Mouse (Mus musculus): ENCODE measurements around the gene Allc.

Gene Allc

GRCm38 (mm10) chr12:28582423-28582822 lies at the start of gene Allc:
Gene Allc, minus strand, starts transcription at chr12:28582523.
- no peak for DNase-seq (ENCODE audit: low read depth, low spot score)

- DNase-seq (ENCODE audit: low read depth, low spot score) = no peak
Observed at GRCm38 (mm10) chr12:28628436-28628835, 46.1 kb upstream of the Allc start.

GRCm38 (mm10) chr12:28627092-28627491 lies 44.8 kb upstream of the Allc start:
- DNase-seq (ENCODE audit: low read depth, low spot score) = no peak

GRCm38 (mm10) chr12:28625407-28625806 lies 43.1 kb upstream of the Allc start:
- no peak for DNase-seq (ENCODE audit: low read depth, low spot score)

- no peak for DNase-seq (ENCODE audit: low read depth, low spot score)
Observed at GRCm38 (mm10) chr12:28624251-28624650, 41.9 kb upstream of the Allc start.

- no peak for DNase-seq (ENCODE audit: low read depth, low spot score)
Observed at GRCm38 (mm10) chr12:28623195-28623594, 40.9 kb upstream of the Allc start, which contains the start of gene Colec11. Gene Colec11, minus strand, starts transcription at chr12:28623377.

GRCm38 (mm10) chr12:28622641-28623040 lies 40.3 kb upstream of the Allc start:
- no peak for DNase-seq (ENCODE audit: low read depth, low spot score)

GRCm38 (mm10) chr12:28622167-28622532 lies 39.8 kb upstream of the Allc start:
- DNase-seq (ENCODE audit: low read depth, low spot score) = no peak

- no peak for DNase-seq (ENCODE audit: low read depth, low spot score)
Observed at GRCm38 (mm10) chr12:28621451-28622166, 39.3 kb upstream of the Allc start.

GRCm38 (mm10) chr12:28617297-28617696 lies 35.0 kb upstream of the Allc start:
- DNase-seq (ENCODE audit: low read depth, low spot score) = no peak

GRCm38 (mm10) chr12:28614401-28614800 lies 32.1 kb upstream of the Allc start:
- no peak for DNase-seq (ENCODE audit: low read depth, low spot score)

- no peak for DNase-seq (ENCODE audit: low read depth, low spot score)
Observed at GRCm38 (mm10) chr12:28612391-28612790, 30.1 kb upstream of the Allc start.

- DNase-seq (ENCODE audit: low read depth, low spot score) = no peak
Observed at GRCm38 (mm10) chr12:28607546-28608305, 25.4 kb upstream of the Allc start.

- DNase-seq (ENCODE audit: low read depth, low spot score) = peak; percentile 4
Observed at GRCm38 (mm10) chr12:28603494-28603893, 21.2 kb upstream of the Allc start.

- DNase-seq (ENCODE audit: low read depth, low spot score) = no peak
Observed at GRCm38 (mm10) chr12:28602259-28602658, 19.9 kb upstream of the Allc start.

GRCm38 (mm10) chr12:28598526-28598991 lies 16.2 kb upstream of the Allc start:
- DNase-seq (ENCODE audit: low read depth, low spot score) = no peak

- DNase-seq (ENCODE audit: low read depth, low spot score) = no peak
Observed at GRCm38 (mm10) chr12:28598110-28598509, 15.8 kb upstream of the Allc start.

GRCm38 (mm10) chr12:28597699-28598098 lies 15.4 kb upstream of the Allc start:
- no peak for DNase-seq (ENCODE audit: low read depth, low spot score)

- DNase-seq (ENCODE audit: low read depth, low spot score) = no peak
Observed at GRCm38 (mm10) chr12:28596851-28597250, 14.5 kb upstream of the Allc start.

- no peak for DNase-seq (ENCODE audit: low read depth, low spot score)
Observed at GRCm38 (mm10) chr12:28590428-28590827, 8.1 kb upstream of the Allc start.

- peak; percentile 82 for DNase-seq (ENCODE audit: low read depth, low spot score)
Observed at GRCm38 (mm10) chr12:28589090-28589868, 7.0 kb upstream of the Allc start.

- no peak for DNase-seq (ENCODE audit: low read depth, low spot score)
Observed at GRCm38 (mm10) chr12:28587949-28588348, 5.6 kb upstream of the Allc start.
